Mouse (Mus musculus): ENCODE measurements around the gene D8Ertd738e.

- TF ChIP-seq TAL1 (IDR thresholded peaks at IDR 0.05; ENCODE audit: low read length) (no peak), GATA1 (IDR thresholded peaks at IDR 0.05; ENCODE audit: low read length) (no peak)
These were observed 16.5 kb downstream of the D8Ertd738e start for GRCm38 (mm10) chr8:84233055-84233454.
